Mouse (Mus musculus) liver, embryonic 12.5 days (tissue): ENCODE results near the gene Slc25a18. TPM values are rescaled to one million over a fixed set of nuclear protein-coding genes. Genes with fewer than 3 reads are reported as not detected.
"Not testable (repeated sequence)": the region's sequence is repeated elsewhere in the genome, so short reads cannot be mapped to it uniquely, and the experiment has no call there.

Experiments
- ATAC-seq: fragments of 200-750 bp; cut with Nextera tagmentation; 2 replicates; pipeline ENCODE4 v1.8.0; 2017; ENCODE audit warnings: moderate number of reproducible peaks, mild to moderate bottlenecking, moderate library complexity
- H3K27ac ChIP-seq: fragments of 300-500 bp; sonication (generic); 2 replicates; pipeline ENCODE4 v1.5.1; 2016; ENCODE audit warnings: mild to moderate bottlenecking
- H3K27me3 ChIP-seq: fragments of 300-500 bp; sonication (generic); replicated peaks from 2 replicates; pipeline ENCODE4 v1.6.1; 2016; ENCODE audit warnings: mild to moderate bottlenecking, moderate library complexity
- H3K36me3 ChIP-seq: fragments of 300-500 bp; sonication (generic); 2 replicates; pipeline ENCODE4 v1.6.1; 2016; ENCODE audit warnings: mild to moderate bottlenecking, moderate library complexity
- H3K4me1 ChIP-seq: fragments of 300-500 bp; sonication (generic); 2 replicates; pipeline ENCODE4 v1.6.1; 2016
- H3K4me2 ChIP-seq: fragments of 300-500 bp; sonication (generic); 2 replicates; pipeline ENCODE4 v1.6.1; 2016; ENCODE audit warnings: mild to moderate bottlenecking, moderate library complexity
- H3K4me3 ChIP-seq: fragments of 300-500 bp; sonication (generic); 2 replicates; pipeline ENCODE4 v1.5.1; 2016; ENCODE audit warnings: mild to moderate bottlenecking, moderate library complexity
- H3K9ac ChIP-seq: fragments of 300-500 bp; sonication (generic); 2 replicates; pipeline ENCODE4 v1.6.1; 2016; ENCODE audit warnings: mild to moderate bottlenecking, moderate library complexity
- H3K9me3 ChIP-seq: fragments of 300-500 bp; sonication (generic); replicated peaks from 2 replicates; pipeline ENCODE4 v1.6.1; 2016; ENCODE audit warnings: mild to moderate bottlenecking, moderate library complexity
- WGBS: fragments of 180-500 bp; shearing (Covaris S2); methylation state at CpG from one replicate; pipeline ENCODE4 v1.1.7; 2016; ENCODE audit not compliant: insufficient replicate concordance; 5-methylcytosine and 5-hydroxymethylcytosine counted together
- polyA plus RNA-seq: library from polyadenylated mRNA; unstranded; fragments of >200 nt; fragmentation: Nextera tagmentation; extraction: Ambion mirVana; gene quantifications from 2 replicates; pipeline ENCODE4 v1.2.1, GENCODE M21; 2016

Gene Slc25a18
- polyA plus RNA-seq, 1 experiment from 2014 or later: 0.18 TPM

DNA sequence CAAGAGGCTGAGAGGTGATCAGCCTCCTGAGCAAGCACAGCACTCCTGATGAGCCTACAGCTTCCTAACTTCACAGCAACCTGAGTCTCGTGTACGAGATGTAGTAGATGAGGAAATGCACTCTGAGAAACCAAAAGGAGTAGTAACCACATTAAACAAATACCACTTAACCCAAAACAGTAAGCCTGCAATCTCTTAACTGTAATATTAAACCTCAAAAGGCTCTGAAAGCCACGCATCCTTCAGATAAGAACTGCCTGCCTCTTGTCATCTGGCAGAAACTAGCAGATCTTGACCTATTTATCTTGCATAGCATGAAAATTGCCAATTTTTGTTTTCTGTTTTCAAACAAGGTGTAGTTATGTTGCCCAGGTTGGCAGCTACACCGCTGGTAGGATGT, 25.5 kb downstream of the Slc25a18 start:
- ATAC-seq: no peak

GRCm38 (mm10) chr6:120799581-120800041, 26.2 kb downstream of the Slc25a18 start:
- no peaks in the 10 kb centered on the region for H3K9me3 ChIP-seq
- no peak overlapping the region for H3K9ac ChIP-seq
- 87% methylated on average over 4 of the region's 4 CpGs for WGBS
- peaks cover 100% of the 10 kb centered on the region for H3K36me3 ChIP-seq
- ATAC-seq: no peak
- peaks cover 11% of the 10 kb centered on the region; the same call in 1 of the 2 replicates for H3K4me1 ChIP-seq
- H3K4me2 ChIP-seq: no peak overlapping the region
- H3K27me3 ChIP-seq: no peaks in the 10 kb centered on the region
- H3K27ac ChIP-seq: no peak overlapping the region
- H3K4me3 ChIP-seq: no peak overlapping the region

More for the DNA sequence above, 25.5 kb downstream of the Slc25a18 start:
- WGBS: 79% methylated on average over 4 of the region's 4 CpGs
- Histone ChIP-seq H3K27ac (no peak overlapping the region), H3K4me1 (peaks cover 9% of the 10 kb centered on the region; the same call in 1 of the 2 replicates), H3K9me3 (no peaks in the 10 kb centered on the region), H3K27me3 (no peaks in the 10 kb centered on the region), H3K4me2 (no peak overlapping the region), H3K9ac (no peak overlapping the region), H3K36me3 (peaks cover 100% of the 10 kb centered on the region), H3K4me3 (no peak overlapping the region)

GRCm38 (mm10) chr6:120806999-120807737, 33.8 kb downstream of the Slc25a18 start:
- peak; percentile 30; the same call in 1 of the 2 replicates for ATAC-seq
- Histone ChIP-seq H3K9me3 (no peaks in the 10 kb centered on the region), H3K9ac (no peak overlapping the region), H3K27me3 (no peaks in the 10 kb centered on the region), H3K36me3 (peaks cover 98% of the 10 kb centered on the region), H3K4me2 (no peak overlapping the region), H3K27ac (peak overlapping the region; percentile 61), H3K4me3 (no peak overlapping the region), H3K4me1 (peaks cover 4% of the 10 kb centered on the region; the same call in 1 of the 2 replicates)
- WGBS: 77% methylated on average over 5 of the region's 5 CpGs

GRCm38 (mm10) chr6:120807738-120808081, 34.3 kb downstream of the Slc25a18 start:
- WGBS: 86% methylated on average over 4 of the region's 4 CpGs
- Histone ChIP-seq H3K4me2 (no peak overlapping the region), H3K36me3 (peaks cover 97% of the 10 kb centered on the region), H3K4me1 (peaks cover 4% of the 10 kb centered on the region; the same call in 1 of the 2 replicates), H3K27ac (peak overlapping the region; percentile 61), H3K4me3 (no peak overlapping the region), H3K27me3 (no peaks in the 10 kb centered on the region), H3K9ac (no peak overlapping the region), H3K9me3 (no peaks in the 10 kb centered on the region)
- ATAC-seq: peak; percentile 56

DNA sequence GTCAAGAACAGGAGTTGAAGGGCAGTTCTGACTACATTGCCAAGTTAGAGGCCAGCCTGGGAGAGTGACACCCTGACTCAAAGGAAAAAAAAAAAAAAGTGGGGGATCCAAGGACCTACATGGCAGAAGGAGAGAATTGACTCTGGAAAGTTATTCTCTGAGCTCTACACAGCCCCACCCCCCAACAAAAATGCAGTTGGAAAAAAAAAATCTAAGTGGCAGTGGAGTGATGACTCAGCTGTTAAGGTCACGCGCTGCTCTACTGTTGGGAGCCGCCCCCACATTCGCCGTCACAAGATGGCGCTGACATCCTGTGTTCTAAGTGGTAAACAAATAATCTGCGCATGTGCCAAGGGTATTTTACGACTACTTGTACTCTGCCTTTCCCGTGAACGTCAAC, 38.6 kb downstream of the Slc25a18 start:
- not testable (repeated sequence) for H3K27me3 ChIP-seq, H3K4me1 ChIP-seq, H3K4me2 ChIP-seq, H3K4me3 ChIP-seq, H3K27ac ChIP-seq, H3K9me3 ChIP-seq, H3K9ac ChIP-seq, ATAC-seq
- WGBS: 98% methylated on average over 10 of the region's 10 CpGs
- peaks cover 57% of the 10 kb centered on the region for H3K36me3 ChIP-seq

- no peaks in the 10 kb centered on the region for H3K27me3 ChIP-seq
- H3K4me2 ChIP-seq: peak overlapping the region; percentile 83
- H3K9me3 ChIP-seq: peaks cover 7% of the 10 kb centered on the region; the same call in 1 of the 2 replicates
- peaks cover 36% of the 10 kb centered on the region for H3K4me1 ChIP-seq
- WGBS: 84% methylated on average over 2 of the region's 2 CpGs
- ATAC-seq: no peak
- H3K9ac ChIP-seq: 0 out of 2 replicates have a peak overlapping the region, but pooled peaks have one; percentile 86
- H3K27ac ChIP-seq: peak overlapping the region; percentile 49; the same call in 1 of the 2 replicates
- peaks cover 36% of the 10 kb centered on the region for H3K36me3 ChIP-seq
- no peak overlapping the region; the same call in 1 of the 2 replicates for H3K4me3 ChIP-seq
Measured at GRCm38 (mm10) chr6:120819294-120819693, 45.9 kb downstream of the Slc25a18 start.

DNA sequence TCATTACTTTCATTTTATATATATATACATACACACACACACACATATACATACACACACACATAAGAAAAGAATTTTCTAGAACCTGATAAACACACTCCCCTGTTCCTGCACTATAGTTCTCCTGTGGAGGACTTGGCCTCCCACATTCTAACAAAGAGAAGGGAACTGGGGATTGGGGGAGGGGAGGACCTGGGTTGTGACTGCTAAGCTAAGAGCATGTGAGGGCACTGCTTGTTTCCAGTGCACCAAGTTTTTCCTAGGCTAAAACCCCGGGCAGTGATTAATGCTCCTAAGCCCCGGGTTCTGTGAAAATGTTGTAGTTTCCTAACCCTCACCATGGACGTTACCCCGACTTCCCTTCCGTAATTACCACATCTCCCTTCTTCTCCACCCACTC, 46.8 kb downstream of the Slc25a18 start:
- peak overlapping the region; percentile 95; the same call in 1 of the 2 replicates for H3K27ac ChIP-seq
- peak overlapping the region; percentile 86 for H3K9ac ChIP-seq
- H3K36me3 ChIP-seq: peaks cover 36% of the 10 kb centered on the region
- H3K4me2 ChIP-seq: peak overlapping the region; percentile 83
- no peak for ATAC-seq
- 63% methylated on average over 5 of the region's 5 CpGs for WGBS
- H3K4me1 ChIP-seq: peaks cover 39% of the 10 kb centered on the region
- H3K4me3 ChIP-seq: peak overlapping the region; percentile 81
- peaks cover 7% of the 10 kb centered on the region; the same call in 1 of the 2 replicates for H3K9me3 ChIP-seq
- no peaks in the 10 kb centered on the region for H3K27me3 ChIP-seq

DNA sequence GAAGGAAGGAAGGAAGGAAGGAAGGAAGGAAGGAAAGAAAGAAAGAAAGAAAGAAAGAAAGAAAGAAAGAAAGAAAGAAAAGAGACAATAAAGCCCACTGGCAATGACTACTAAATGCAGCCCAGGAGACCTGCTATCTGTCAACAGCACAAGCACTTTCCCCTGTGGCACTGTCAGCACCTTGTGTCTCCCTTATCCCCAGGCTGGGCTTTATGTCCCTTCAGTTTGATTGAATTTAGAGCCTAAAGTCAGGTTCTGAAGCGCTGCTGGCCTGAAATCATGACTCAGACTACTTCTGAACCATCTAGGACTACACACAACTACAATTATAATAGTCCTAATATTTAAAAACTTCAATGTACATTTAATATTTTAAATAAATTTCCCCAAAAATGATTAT, 47.6 kb downstream of the Slc25a18 start:
- Histone ChIP-seq H3K27me3 (no peaks in the 10 kb centered on the region), H3K36me3 (peaks cover 36% of the 10 kb centered on the region), H3K4me3 (peak overlapping the region; percentile 81), H3K9me3 (peaks cover 7% of the 10 kb centered on the region; the same call in 1 of the 2 replicates), H3K27ac (peak overlapping the region; percentile 95), H3K9ac (peak overlapping the region; percentile 86), H3K4me2 (peak overlapping the region; percentile 83), H3K4me1 (peaks cover 42% of the 10 kb centered on the region)
- WGBS: 63% methylated on average over 1 of the region's 1 CpGs
- peak; percentile 58 for ATAC-seq

GRCm38 (mm10) chr6:120821715-120822114, 48.3 kb downstream of the Slc25a18 start:
- peak overlapping the region; percentile 86 for H3K9ac ChIP-seq
- no peak for ATAC-seq
- 29% methylated on average over 5 of the region's 5 CpGs for WGBS
- peak overlapping the region; percentile 81 for H3K4me3 ChIP-seq
- H3K9me3 ChIP-seq: peaks cover 7% of the 10 kb centered on the region; the same call in 1 of the 2 replicates
- peak overlapping the region; percentile 95 for H3K27ac ChIP-seq
- H3K4me2 ChIP-seq: peak overlapping the region; percentile 83
- peaks cover 36% of the 10 kb centered on the region for H3K36me3 ChIP-seq
- no peaks in the 10 kb centered on the region for H3K27me3 ChIP-seq
- H3K4me1 ChIP-seq: peaks cover 42% of the 10 kb centered on the region

DNA sequence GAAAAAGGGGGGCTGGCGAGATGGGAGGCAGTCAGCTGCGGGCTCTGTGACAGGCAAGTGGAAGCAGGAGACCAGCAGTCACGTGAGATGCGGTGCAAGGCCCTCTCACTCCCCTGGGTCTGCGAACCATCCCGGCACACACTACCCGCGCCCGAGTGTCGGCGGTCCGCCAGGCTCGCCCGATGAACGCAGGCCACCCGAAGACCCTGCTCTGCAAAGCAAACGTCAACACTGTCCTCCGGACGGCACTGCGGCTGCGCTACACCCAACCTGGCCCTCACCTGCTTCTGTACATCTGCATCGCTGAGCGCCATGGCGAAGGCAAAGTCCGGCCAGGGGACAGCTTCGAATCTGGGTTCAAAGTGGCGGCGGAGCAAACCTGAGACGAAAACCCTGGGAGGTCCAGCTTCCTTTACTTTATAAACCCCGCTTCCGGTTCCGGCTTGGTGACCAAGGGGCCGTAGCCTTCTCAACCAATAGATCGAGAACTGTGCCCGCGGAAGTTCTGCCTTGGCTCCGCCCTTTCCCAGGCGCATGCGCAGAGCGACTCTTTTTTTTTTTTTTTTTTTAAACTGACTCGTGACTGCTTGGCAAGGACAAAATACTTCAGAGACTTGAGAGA, 49.0 kb downstream of the Slc25a18 start, which contains the start of gene Atp6v1e1:
Gene Atp6v1e1, minus strand, starts transcription at position 487 of the 622 bp plus-strand sequence.
- peaks cover 42% of the 10 kb centered on the region for H3K4me1 ChIP-seq

GRCm38 (mm10) chr6:120822937-120823614, 49.7 kb downstream of the Slc25a18 start:
- Histone ChIP-seq H3K27me3 (no peaks in the 10 kb centered on the region), H3K9ac (peak overlapping the region; percentile 50), H3K27ac (peak overlapping the region; percentile 95), H3K4me3 (peak overlapping the region; percentile 81), H3K9me3 (no peaks in the 10 kb centered on the region), H3K4me2 (peak overlapping the region; percentile 57), H3K4me1 (peaks cover 43% of the 10 kb centered on the region), H3K36me3 (peaks cover 24% of the 10 kb centered on the region)
- no peak for ATAC-seq
- WGBS: 58% methylated on average over 10 of the region's 10 CpGs

More for the DNA sequence above, 49.0 kb downstream of the Slc25a18 start, which contains the start of gene Atp6v1e1:
- Histone ChIP-seq H3K36me3 (peaks cover 30% of the 10 kb centered on the region), H3K9ac (peak within 1 kb of the TSS; percentile 86), H3K9me3 (peaks cover 5% of the 10 kb centered on the region; the same call in 1 of the 2 replicates), H3K4me3 (peak within 1 kb of the TSS; percentile 81), H3K4me2 (peak within 1 kb of the TSS; percentile 83), H3K27ac (peak within 1 kb of the TSS; percentile 95), H3K27me3 (no peaks in the 10 kb centered on the region)
- WGBS: under 1% methylated on average over 41 of the region's 41 CpGs
- ATAC-seq: peak; percentile 91
